Mouse (Mus musculus): ENCODE results near the gene Gm11627. TPM values are rescaled to one million over a fixed set of nuclear protein-coding genes. Genes with fewer than 3 reads are reported as not detected.
"Not testable (repeated sequence)": the region's sequence is repeated elsewhere in the genome, so short reads cannot be mapped to it uniquely, and the experiment has no call there.

Gene Gm11627
- total RNA-seq (2015; ENCODE audit: low replicate concordance) (not detected in 2 replicates), total RNA-seq (2017; ENCODE audit: low replicate concordance) (not detected in 2 replicates)

GRCm38 (mm10) chr11:102579165-102580033 lies at the start of gene Gm11627:
TSS of gene Gm11627 (minus strand) at chr11:102579461.
- no peak for ATAC-seq (replicated peaks; ENCODE audit: low FRiP score, poor library complexity, severe bottlenecking)

GRCm38 (mm10) chr11:102628529-102628928 lies 49.3 kb upstream of the Gm11627 start:
- no peak for ATAC-seq (replicated peaks; ENCODE audit: low FRiP score, poor library complexity, severe bottlenecking)

- no peak for ATAC-seq (replicated peaks; ENCODE audit: low FRiP score, poor library complexity, severe bottlenecking)
Observed at GRCm38 (mm10) chr11:102627171-102627931, 48.1 kb upstream of the Gm11627 start.

- no peak for ATAC-seq (replicated peaks; ENCODE audit: low FRiP score, poor library complexity, severe bottlenecking)
Observed at GRCm38 (mm10) chr11:102624888-102625407, 45.7 kb upstream of the Gm11627 start.

GRCm38 (mm10) chr11:102623876-102624789 lies 44.9 kb upstream of the Gm11627 start:
- no peak for ATAC-seq (replicated peaks; ENCODE audit: low FRiP score, poor library complexity, severe bottlenecking)

DNA sequence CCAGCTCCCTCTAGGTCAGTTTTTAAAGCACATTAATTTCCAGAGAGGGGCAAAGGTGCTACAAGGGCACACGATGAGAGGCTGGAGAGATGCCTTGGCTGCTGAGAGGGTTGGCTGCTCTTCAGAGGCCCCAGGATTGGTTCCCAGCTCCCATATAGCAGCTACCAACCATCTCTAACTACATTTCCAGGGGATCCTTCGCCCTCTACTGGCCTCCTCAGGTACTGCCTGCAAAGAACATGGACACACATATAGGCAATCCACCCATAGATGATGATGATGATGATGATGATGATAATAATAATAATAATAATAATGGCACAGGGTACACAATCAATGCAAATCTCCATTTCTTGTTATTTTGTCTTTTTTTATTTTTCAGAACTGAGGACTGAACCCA lies 40.2 kb upstream of the Gm11627 start:
- ATAC-seq (replicated peaks; ENCODE audit: low FRiP score, poor library complexity, severe bottlenecking): 0 out of 2 replicates have a peak, but pooled peaks have one; percentile 50

GRCm38 (mm10) chr11:102611317-102611705 lies 32.0 kb upstream of the Gm11627 start:
- no peak for ATAC-seq (replicated peaks; ENCODE audit: low FRiP score, poor library complexity, severe bottlenecking)

GRCm38 (mm10) chr11:102610675-102611316 lies 31.5 kb upstream of the Gm11627 start:
- no peak for ATAC-seq (replicated peaks; ENCODE audit: low FRiP score, poor library complexity, severe bottlenecking)

DNA sequence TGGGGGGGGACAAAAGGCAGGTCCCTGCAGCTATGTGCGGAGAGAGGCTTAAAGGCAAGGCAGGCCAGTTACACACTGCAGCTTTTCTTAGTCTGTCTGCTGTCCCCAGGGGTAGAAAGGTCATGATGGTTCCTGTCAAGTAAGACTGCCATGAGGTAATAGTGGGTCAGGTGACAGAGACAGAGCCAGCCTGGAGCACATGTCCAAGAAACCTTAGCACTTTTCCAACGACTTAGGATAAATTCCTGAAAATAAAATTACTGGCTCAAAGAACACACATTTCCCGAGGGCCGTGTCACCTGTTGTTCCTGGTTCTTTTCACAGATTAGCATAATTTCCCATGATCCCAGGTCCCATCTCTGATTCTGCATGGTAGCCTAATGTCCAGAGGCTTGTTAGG lies 31.0 kb upstream of the Gm11627 start:
- ATAC-seq (replicated peaks; ENCODE audit: low FRiP score, poor library complexity, severe bottlenecking): no peak

DNA sequence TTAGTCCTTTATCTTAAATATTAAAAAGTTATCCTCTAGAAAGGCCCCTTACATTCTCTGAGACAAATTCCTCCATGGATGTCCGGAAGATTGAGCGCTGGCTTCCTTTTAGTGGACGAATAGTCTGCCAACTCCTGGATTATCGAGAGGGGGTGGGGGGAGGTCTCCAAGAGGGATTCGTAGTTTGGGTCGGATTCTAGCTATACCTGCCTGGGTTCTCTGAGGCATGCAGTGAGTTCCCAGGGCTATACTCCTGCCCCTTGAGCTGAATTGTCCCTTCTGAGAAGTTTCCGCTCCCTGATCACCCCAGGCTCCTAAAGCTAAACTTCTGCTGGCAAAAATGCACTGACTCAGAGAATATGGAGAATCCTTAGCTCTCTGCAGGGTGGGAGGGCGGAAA lies 30.2 kb upstream of the Gm11627 start:
- no peak for ATAC-seq (replicated peaks; ENCODE audit: low FRiP score, poor library complexity, severe bottlenecking)

DNA sequence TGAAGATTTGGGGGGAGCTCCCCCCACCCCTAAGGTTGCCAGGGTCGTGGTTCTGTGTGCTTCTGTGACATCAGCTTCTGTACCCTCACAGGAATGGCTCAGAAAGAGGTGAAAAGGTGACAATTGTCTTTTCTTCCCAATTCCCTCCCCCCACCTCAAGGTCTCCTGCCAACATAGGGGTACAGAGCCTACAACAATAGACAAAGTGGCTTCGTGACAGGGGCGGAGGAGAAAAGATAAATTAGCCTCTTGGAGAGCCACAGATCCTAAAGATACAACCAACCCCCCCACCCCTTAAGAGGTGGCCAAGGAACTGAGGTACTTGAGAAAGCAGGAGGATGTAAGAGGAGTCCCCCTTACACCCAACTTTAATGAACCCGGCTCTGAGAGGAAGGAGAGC lies 29.4 kb upstream of the Gm11627 start:
- no peak for ATAC-seq (replicated peaks; ENCODE audit: low FRiP score, poor library complexity, severe bottlenecking)

- ATAC-seq (replicated peaks; ENCODE audit: low FRiP score, poor library complexity, severe bottlenecking): no peak
Observed at GRCm38 (mm10) chr11:102607686-102608548, 28.7 kb upstream of the Gm11627 start.

GRCm38 (mm10) chr11:102607201-102607600 lies 27.9 kb upstream of the Gm11627 start:
- ATAC-seq (replicated peaks; ENCODE audit: low FRiP score, poor library complexity, severe bottlenecking): not testable (repeated sequence)

DNA sequence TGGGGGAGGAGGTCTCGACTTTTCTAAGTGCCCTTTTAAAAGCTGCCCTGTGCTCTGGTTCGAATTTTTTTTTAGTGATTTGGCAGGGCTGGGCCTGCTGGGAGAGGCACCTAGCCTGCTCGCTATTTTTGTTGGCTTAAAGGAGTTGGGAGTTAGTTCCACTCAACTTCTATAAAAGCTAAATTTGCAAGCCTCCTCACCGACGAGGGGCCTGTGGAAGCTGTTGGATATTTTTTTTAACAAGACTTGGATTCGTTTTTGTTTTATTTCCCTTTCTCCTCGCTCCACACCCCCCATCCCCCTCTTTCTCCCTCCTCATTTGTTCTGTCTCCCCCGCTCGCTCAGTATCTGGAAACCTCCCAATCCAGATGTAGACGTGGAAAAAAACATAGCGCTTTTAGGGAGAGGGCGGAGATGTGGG lies 27.5 kb upstream of the Gm11627 start:
- ATAC-seq (replicated peaks; ENCODE audit: low FRiP score, poor library complexity, severe bottlenecking): no peak

DNA sequence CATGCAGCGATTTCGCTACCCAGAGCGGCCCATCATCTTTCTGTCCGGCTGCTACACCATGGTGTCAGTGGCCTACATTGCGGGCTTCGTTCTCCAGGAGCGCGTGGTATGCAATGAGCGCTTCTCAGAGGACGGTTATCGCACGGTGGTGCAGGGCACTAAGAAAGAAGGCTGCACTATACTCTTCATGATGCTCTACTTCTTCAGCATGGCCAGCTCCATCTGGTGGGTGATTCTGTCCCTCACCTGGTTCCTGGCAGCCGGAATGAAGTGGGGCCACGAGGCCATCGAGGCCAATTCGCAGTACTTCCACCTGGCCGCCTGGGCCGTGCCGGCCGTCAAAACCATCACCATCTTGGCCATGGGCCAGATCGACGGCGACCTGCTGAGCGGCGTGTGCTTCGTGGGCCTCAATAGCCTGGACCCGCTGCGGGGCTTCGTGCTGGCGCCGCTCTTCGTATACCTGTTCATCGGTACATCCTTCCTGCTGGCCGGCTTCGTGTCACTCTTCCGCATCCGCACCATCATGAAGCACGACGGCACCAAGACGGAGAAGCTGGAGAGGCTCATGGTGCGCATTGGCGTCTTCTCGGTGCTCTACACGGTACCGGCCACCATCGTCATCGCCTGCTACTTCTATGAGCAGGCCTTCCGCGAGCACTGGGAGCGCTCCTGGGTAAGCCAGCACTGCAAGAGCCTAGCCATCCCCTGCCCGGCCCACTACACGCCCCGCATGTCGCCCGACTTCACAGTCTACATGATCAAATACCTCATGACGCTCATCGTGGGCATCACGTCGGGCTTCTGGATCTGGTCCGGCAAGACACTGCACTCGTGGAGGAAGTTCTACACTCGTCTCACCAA lies 26.5 kb upstream of the Gm11627 start:
- ATAC-seq (replicated peaks; ENCODE audit: low FRiP score, poor library complexity, severe bottlenecking): no peak

- ATAC-seq (replicated peaks; ENCODE audit: low FRiP score, poor library complexity, severe bottlenecking): peak; percentile 27; the same call in 1 of the 2 replicates
Observed at GRCm38 (mm10) chr11:102604777-102605552, 25.7 kb upstream of the Gm11627 start.

All from erythroblast, adult 5-6 weeks (primary cell).